Mouse (Mus musculus) liver, embryonic 12.5 days (tissue): ENCODE results near the gene Ifitm7. TPM values are rescaled to one million over a fixed set of nuclear protein-coding genes. Genes with fewer than 3 reads are reported as not detected.
"Not testable (repeated sequence)": the region's sequence is repeated elsewhere in the genome, so short reads cannot be mapped to it uniquely, and the experiment has no call there.

Experiments
- ATAC-seq: fragments of 200-750 bp; cut with Nextera tagmentation; 2 replicates; pipeline ENCODE4 v1.8.0; 2017; ENCODE audit warnings: moderate number of reproducible peaks, mild to moderate bottlenecking, moderate library complexity
- H3K27ac ChIP-seq: fragments of 300-500 bp; sonication (generic); 2 replicates; pipeline ENCODE4 v1.5.1; 2016; ENCODE audit warnings: mild to moderate bottlenecking
- H3K27me3 ChIP-seq: fragments of 300-500 bp; sonication (generic); replicated peaks from 2 replicates; pipeline ENCODE4 v1.6.1; 2016; ENCODE audit warnings: mild to moderate bottlenecking, moderate library complexity
- H3K36me3 ChIP-seq: fragments of 300-500 bp; sonication (generic); 2 replicates; pipeline ENCODE4 v1.6.1; 2016; ENCODE audit warnings: mild to moderate bottlenecking, moderate library complexity
- H3K4me1 ChIP-seq: fragments of 300-500 bp; sonication (generic); 2 replicates; pipeline ENCODE4 v1.6.1; 2016
- H3K4me2 ChIP-seq: fragments of 300-500 bp; sonication (generic); 2 replicates; pipeline ENCODE4 v1.6.1; 2016; ENCODE audit warnings: mild to moderate bottlenecking, moderate library complexity
- H3K4me3 ChIP-seq: fragments of 300-500 bp; sonication (generic); 2 replicates; pipeline ENCODE4 v1.5.1; 2016; ENCODE audit warnings: mild to moderate bottlenecking, moderate library complexity
- H3K9ac ChIP-seq: fragments of 300-500 bp; sonication (generic); 2 replicates; pipeline ENCODE4 v1.6.1; 2016; ENCODE audit warnings: mild to moderate bottlenecking, moderate library complexity
- H3K9me3 ChIP-seq: fragments of 300-500 bp; sonication (generic); replicated peaks from 2 replicates; pipeline ENCODE4 v1.6.1; 2016; ENCODE audit warnings: mild to moderate bottlenecking, moderate library complexity
- WGBS: fragments of 180-500 bp; shearing (Covaris S2); methylation state at CpG from one replicate; pipeline ENCODE4 v1.1.7; 2016; ENCODE audit not compliant: insufficient replicate concordance; 5-methylcytosine and 5-hydroxymethylcytosine counted together
- polyA plus RNA-seq: library from polyadenylated mRNA; unstranded; fragments of >200 nt; fragmentation: Nextera tagmentation; extraction: Ambion mirVana; gene quantifications from 2 replicates; pipeline ENCODE4 v1.2.1, GENCODE M21; 2016

The Ifitm7 gene
- polyA plus RNA-seq, 1 experiment from 2014 or later = not detected

DNA sequence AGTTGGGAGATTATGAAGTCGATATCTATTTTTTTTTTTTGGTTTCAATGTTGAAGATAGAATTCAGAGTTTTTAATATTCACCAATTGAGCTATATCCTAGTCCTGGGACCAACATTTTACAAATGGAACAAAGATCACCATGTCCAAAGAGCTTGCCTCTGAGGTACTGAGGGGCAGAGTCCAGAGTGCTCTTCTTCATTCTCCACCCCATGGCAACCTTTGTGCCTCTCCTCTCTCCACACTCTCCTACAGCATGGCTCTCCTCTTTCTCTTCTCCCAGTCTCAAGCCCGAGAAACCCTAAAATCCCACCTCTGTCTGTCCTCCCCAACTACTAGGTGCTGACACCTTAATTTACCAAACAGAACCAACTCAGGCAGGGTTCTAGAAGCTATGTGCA, 18.0 kb upstream of the Ifitm7 start:
- ATAC-seq = no peak
- no peaks in the 10 kb centered on the region for H3K4me1 ChIP-seq
- H3K27me3 ChIP-seq = no peaks in the 10 kb centered on the region
- no peak overlapping the region for H3K27ac ChIP-seq
- H3K4me2 ChIP-seq = no peak overlapping the region
- no peaks in the 10 kb centered on the region for H3K9me3 ChIP-seq
- no peaks in the 10 kb centered on the region for H3K36me3 ChIP-seq
- 55% methylated on average over 2 of the region's 2 CpGs for WGBS
- no peak overlapping the region for H3K4me3 ChIP-seq
- H3K9ac ChIP-seq = no peak overlapping the region

DNA sequence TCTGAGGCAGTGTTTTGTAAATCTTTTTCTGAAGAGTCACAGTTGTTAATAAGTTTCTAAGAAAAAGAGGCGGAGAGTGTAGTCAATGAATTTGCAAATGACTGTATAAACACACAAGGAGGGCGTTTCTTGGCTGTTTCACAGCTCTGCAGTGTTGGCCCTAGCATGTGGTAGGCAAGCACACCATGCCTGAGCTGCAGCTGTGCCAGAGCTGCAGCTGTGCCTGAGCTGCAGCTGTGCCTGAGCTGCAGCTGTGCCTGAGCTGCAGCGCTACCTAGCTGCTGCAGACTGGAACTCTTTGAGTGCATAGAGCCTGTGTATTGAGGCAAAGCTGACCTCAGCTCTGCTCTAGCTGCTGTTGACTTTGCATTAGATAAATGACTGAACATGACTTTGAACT, 17.5 kb upstream of the Ifitm7 start:
- Histone ChIP-seq H3K27me3 (no peaks in the 10 kb centered on the region), H3K27ac (no peak overlapping the region), H3K4me3 (no peak overlapping the region), H3K4me1 (no peaks in the 10 kb centered on the region), H3K9me3 (no peaks in the 10 kb centered on the region), H3K9ac (no peak overlapping the region), H3K4me2 (no peak overlapping the region), H3K36me3 (no peaks in the 10 kb centered on the region)
- WGBS = 31% methylated on average over 3 of the region's 3 CpGs
- ATAC-seq = peak; percentile 73

DNA sequence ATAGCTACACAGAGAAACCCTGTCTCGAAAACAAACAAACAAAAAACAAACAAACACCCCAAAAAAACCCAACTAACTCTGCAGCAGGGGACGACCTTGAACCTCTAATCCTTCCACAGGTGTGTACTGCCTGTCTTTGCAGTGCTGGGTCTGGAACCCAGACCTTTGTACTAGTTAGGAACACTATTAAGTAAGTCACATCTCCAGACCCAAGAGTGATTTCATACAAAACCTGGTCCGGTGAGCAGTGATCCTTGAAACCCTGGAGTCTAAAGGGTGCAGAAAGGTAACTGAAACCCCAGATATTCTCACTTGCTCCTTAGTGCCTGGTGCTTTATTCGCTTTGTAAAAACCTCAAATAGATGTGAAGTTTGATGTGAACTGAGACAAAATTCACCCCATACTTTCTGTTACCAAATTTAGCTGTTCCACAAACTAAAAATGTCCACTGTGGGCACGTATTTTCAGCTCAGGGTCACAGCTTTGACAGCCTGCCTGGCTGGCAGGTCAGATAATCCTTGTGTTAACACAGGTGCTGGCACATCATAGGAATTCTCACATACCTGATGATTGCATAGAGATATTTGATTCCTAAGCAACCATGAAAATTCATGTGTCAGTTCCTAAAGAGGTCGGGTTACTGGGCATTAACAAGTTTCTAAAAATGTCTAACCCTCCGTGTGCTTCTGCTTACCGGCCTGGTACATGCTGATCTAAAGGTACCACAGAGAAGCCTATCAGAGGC, 16.9 kb upstream of the Ifitm7 start:
- Histone ChIP-seq H3K27me3 (no peaks in the 10 kb centered on the region), H3K4me2 (no peak overlapping the region), H3K4me3 (no peak overlapping the region), H3K4me1 (no peaks in the 10 kb centered on the region), H3K36me3 (no peaks in the 10 kb centered on the region), H3K9me3 (no peaks in the 10 kb centered on the region), H3K9ac (no peak overlapping the region), H3K27ac (no peak overlapping the region)
- ATAC-seq = no peak
- WGBS = 48% methylated on average over 8 of the region's 8 CpGs

DNA sequence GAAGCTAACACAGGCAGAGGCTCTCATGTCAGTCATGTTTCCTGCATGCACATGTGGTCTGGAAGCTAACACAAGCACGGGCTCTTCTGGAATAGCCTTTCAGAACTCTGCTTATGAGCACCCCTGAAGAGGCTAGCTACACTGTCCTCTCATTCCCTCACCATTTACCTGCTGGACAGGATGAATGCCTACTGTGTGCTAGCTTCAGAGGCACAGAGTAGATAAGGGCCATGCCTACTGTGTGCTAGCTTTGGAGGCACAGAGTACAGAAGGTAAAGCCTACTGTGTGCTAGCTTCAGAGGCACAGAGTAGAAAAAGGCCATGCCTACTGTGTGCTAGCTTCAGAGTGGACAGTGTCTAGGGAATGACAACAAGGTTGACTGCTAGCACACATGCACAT, 7.8 kb upstream of the Ifitm7 start:
- Histone ChIP-seq H3K36me3 (no peaks in the 10 kb centered on the region), H3K4me2 (no peak overlapping the region), H3K9ac (no peak overlapping the region), H3K27me3 (no peaks in the 10 kb centered on the region), H3K4me3 (no peak overlapping the region), H3K4me1 (no peaks in the 10 kb centered on the region), H3K9me3 (no peaks in the 10 kb centered on the region), H3K27ac (no peak overlapping the region)
- WGBS = 48% methylated on average over 1 of the region's 1 CpGs
- no peak for ATAC-seq

DNA sequence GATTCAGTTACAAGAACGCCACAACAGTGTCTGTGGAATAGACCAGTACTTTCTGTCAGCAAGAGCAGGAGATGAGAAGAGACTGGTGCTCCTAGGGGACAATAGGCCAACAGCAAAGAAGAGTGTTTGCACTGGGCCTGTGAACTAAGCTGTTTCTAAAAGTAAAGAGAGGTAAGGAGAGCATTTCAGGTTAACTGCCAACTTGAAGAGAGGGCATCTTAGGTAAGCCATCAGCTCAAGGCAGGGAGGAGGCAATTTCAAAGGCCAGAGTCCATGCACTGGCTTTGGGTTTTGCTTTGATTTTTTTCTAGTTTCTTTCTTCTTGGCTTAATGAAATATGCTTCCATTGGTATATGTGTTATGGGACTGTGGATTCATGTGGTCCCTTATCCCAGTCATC, 7.4 kb upstream of the Ifitm7 start:
- ATAC-seq = no peak
- 64% methylated on average over 1 of the region's 1 CpGs for WGBS
- H3K9me3 ChIP-seq = no peaks in the 10 kb centered on the region

DNA sequence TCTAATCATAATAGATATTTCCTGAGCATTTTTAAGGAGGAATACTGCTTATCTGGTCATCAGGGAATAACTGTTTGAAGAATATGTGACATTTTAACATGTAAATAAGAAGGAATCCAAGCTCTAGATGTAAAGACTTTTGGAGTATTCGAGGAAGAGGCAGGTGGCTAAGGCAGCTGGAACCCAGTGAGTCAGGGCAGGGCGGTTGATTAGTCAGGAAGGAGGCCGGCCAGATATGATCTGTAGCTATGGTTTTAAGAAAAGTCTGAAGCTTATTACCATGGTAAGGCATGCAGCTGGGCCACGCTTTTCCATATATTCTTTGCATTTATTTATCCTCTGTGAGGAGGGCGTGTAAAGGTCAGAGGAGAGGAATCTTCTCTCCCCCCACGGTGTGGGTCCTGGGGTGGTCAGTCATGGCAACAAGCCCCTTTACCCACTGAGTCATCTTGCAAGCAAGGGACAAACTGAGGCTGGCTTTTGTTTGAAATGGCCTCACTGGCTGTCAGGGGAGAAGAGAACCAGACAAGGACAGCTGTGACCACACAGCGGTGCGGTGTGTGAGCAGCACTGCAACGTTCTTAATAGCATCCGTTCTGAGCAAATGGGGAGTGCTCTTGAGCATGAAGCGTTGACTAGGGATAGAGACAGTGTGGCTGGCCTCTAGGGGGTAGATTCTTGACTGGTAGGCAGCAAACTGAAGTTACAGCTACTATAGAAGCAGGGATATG, 6.0 kb upstream of the Ifitm7 start:
- no peak overlapping the region for H3K9ac ChIP-seq
- no peaks in the 10 kb centered on the region for H3K9me3 ChIP-seq
- no peak overlapping the region for H3K4me2 ChIP-seq
- no peaks in the 10 kb centered on the region for H3K4me1 ChIP-seq
- WGBS = 68% methylated on average over 11 of the region's 11 CpGs
- peaks cover under 1% of the 10 kb centered on the region; the same call in 1 of the 2 replicates for H3K27me3 ChIP-seq
- no peak overlapping the region for H3K27ac ChIP-seq
- H3K36me3 ChIP-seq = no peaks in the 10 kb centered on the region
- no peak overlapping the region for H3K4me3 ChIP-seq
- no peak for ATAC-seq

More for the DNA sequence above, 7.4 kb upstream of the Ifitm7 start:
- no peaks in the 10 kb centered on the region for H3K36me3 ChIP-seq
- no peak overlapping the region for H3K4me2 ChIP-seq
- no peaks in the 10 kb centered on the region for H3K4me1 ChIP-seq
- H3K27me3 ChIP-seq = no peaks in the 10 kb centered on the region
- H3K9ac ChIP-seq = no peak overlapping the region
- no peak overlapping the region for H3K27ac ChIP-seq
- H3K4me3 ChIP-seq = no peak overlapping the region

DNA sequence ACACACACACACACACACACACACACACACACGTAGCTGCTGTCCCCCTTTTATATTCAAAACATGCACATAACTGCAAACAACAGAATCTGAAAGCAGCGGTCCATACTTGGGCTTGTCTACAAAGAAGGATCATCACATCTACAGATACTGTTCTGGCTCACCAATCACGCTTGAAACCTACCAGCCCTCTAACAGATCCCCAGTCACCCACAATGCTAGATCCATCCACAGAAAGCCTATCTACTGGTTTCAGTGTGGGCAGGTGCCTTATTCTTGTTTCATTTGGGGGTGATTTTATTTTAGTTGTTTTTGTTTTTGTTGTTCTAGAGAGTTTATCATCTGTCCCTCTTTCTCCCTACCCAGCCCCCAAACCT, 503 bp downstream of the Ifitm7 start:
- no peak for ATAC-seq
- Histone ChIP-seq H3K36me3 (no peaks in the 10 kb centered on the region), H3K27ac (no peak overlapping the region), H3K4me3 (peak overlapping the region; percentile 33; the same call in 1 of the 2 replicates), H3K4me1 (peaks cover 5% of the 10 kb centered on the region; the same call in 1 of the 2 replicates), H3K27me3 (peaks cover 18% of the 10 kb centered on the region), H3K9ac (no peak overlapping the region), H3K4me2 (peak overlapping the region; percentile 63; the same call in 1 of the 2 replicates), H3K9me3 (no peaks in the 10 kb centered on the region)
- 51% methylated on average over 3 of the region's 3 CpGs for whole genome bisulfite sequencing

DNA sequence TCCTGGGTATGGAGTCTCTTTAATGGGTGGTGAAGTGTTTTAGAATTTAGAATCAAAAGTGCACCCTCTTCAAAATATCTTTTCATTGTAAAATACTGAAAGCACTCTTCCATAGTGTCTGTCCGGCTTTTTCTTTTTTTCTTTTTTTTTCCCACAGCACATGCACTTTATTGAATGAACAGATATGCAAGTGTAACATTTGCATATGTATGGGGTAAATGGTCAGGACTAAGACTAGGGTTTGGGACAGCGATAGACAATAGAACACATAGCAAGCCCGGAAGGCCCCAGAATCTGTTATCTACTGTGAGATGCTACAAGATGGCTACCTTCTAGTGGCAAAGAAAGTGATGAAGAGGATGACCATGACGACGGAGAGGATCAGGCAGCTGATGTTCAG, 3.5 kb downstream of the Ifitm7 start:
- Histone ChIP-seq H3K4me2 (no peak overlapping the region), H3K4me1 (peaks cover 5% of the 10 kb centered on the region; the same call in 1 of the 2 replicates), H3K9ac (no peak overlapping the region), H3K27me3 (peaks cover 18% of the 10 kb centered on the region), H3K36me3 (no peaks in the 10 kb centered on the region), H3K4me3 (no peak overlapping the region), H3K27ac (no peak overlapping the region), H3K9me3 (no peaks in the 10 kb centered on the region)
- no peak for ATAC-seq
- 71% methylated on average over 5 of the region's 5 CpGs for WGBS

DNA sequence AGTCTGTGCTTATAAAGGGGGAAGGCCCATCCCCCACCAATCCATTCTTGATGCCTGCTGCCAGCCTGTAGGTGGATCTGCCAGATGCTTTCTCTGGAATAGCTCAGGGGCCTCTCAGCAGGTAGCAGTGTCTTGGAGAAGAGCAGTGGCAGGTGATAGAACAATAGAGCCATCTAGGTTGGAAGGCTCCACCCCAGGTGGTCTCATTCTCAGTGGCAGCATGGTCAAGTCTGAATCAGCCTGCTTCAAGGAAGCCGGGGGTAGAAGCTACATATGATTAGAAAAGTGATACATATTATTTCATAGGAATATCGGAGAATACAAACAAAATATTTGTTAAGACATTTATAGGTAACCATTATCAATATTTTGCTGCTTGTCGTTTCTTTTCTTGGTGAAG, 5.0 kb downstream of the Ifitm7 start:
- H3K4me2 ChIP-seq, ATAC-seq, H3K9ac ChIP-seq, H3K27me3 ChIP-seq, H3K27ac ChIP-seq, H3K4me3 ChIP-seq, H3K9me3 ChIP-seq, H3K4me1 ChIP-seq, H3K36me3 ChIP-seq: not testable (repeated sequence)
- WGBS = 72% methylated on average over 3 of the region's 3 CpGs

DNA sequence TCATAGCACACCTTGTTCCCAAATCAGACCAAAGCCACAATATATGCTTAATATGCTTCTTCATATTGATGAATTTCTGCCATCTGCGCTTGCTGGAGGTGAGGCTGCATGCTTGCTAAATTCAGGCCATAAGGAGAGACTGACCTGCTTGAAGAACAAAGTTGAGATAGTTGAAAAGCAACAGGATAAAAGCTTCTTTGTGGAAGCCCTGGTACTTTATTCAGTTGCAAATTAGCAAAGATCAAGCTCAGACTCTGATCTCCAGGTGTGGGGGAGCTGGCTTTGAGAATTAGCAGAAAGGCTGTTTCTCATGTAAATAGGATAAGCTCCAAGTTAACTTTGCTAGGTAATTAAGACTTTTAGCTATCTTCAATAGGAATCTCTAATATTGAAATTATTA, 9.7 kb downstream of the Ifitm7 start:
- H3K4me3 ChIP-seq, H3K27ac ChIP-seq, H3K9ac ChIP-seq, ATAC-seq, H3K4me1 ChIP-seq, H3K36me3 ChIP-seq, H3K9me3 ChIP-seq, H3K27me3 ChIP-seq, H3K4me2 ChIP-seq: not testable (repeated sequence)
- WGBS = 48% methylated on average over 1 of the region's 1 CpGs

DNA sequence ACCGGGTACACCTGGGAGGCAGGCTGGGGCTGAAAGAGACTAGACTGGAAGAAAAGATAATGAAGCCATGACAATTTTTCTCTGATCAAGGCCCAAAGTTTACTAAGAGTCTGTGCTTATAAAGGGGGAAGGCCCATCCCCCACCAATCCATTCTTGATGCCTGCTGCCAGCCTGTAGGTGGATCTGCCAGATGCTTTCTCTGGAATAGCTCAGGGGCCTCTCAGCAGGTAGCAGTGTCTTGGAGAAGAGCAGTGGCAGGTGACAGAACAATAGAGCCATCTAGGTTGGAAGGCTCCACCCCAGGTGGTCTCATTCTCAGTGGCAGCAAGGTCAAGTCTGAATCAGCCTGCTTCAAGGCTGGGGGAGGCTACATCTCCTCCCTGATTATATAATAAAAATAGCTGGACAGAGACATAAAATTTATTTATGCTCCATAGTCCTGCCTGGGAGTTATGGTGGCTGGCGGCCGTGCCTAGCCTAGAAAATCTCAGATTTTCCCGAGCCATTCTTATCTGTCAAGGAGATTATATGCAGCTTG, 10.3 kb downstream of the Ifitm7 start:
- H3K4me2 ChIP-seq, H3K9ac ChIP-seq, H3K9me3 ChIP-seq, H3K4me3 ChIP-seq, H3K27me3 ChIP-seq, ATAC-seq, H3K4me1 ChIP-seq, H3K36me3 ChIP-seq, H3K27ac ChIP-seq: not testable (repeated sequence)
- WGBS = 74% methylated on average over 4 of the region's 4 CpGs

DNA sequence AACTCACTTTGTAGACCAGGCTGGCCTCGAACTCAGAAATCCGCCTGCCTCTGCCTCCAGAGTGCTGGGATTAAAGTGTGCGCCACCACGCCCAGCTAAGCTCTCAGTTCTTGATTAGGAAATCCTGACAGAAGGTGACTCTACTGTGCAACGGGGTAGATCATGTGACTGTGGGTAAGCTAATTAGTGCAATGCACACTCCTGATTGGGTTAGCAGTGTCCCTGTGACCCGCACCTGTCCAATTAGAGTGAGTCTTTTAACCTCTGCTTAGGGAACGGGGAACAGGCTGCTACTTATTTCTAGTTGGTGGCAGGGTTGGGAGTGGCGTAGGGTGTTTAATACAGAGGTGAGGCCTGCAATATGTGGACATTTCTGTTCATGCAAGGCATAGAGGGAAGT, 14.6 kb downstream of the Ifitm7 start:
- WGBS = 72% methylated on average over 8 of the region's 8 CpGs
- Histone ChIP-seq H3K9ac (no peak overlapping the region), H3K27ac (no peak overlapping the region), H3K4me1 (no peaks in the 10 kb centered on the region), H3K4me3 (no peak overlapping the region), H3K4me2 (no peak overlapping the region), H3K36me3 (no peaks in the 10 kb centered on the region), H3K27me3 (no peaks in the 10 kb centered on the region), H3K9me3 (no peaks in the 10 kb centered on the region)
- no peak for ATAC-seq
